Mouse (Mus musculus): ENCODE results near the gene Natd1.

Gene Natd1

DNA sequence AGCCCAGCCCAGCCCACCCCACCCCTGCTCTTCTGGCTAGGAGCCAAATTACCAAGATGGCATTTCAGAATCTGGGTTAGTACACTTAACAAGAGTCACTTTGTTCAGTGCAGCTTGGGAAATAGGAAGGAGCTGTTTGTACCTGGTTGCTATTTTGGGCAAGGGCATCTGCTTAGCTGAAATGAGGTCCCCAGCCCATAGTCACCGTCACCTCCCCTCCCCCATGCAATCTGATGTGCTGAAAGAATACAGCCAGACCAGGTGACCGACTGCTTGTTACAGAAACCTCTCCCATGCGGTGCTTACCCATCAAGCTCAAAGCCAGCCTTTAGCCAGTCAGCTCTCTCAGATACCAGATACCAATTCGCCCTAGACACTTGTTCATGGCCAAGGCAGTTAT, 51.4 kb downstream of the Natd1 start:
- no peak for DNase-seq (ENCODE audit: low read depth, low spot score)
- no peaks in the 10 kb centered on the region; the same call in none of the 2 replicates for H3K36me3 ChIP-seq (ENCODE audit: control insufficient read depth, insufficient read depth, low read length, poor library complexity, severe bottlenecking)
- no peaks in the 10 kb centered on the region for H3K27me3 ChIP-seq (ENCODE audit: control insufficient read depth, insufficient read depth, low read length, poor library complexity, severe bottlenecking)

DNA sequence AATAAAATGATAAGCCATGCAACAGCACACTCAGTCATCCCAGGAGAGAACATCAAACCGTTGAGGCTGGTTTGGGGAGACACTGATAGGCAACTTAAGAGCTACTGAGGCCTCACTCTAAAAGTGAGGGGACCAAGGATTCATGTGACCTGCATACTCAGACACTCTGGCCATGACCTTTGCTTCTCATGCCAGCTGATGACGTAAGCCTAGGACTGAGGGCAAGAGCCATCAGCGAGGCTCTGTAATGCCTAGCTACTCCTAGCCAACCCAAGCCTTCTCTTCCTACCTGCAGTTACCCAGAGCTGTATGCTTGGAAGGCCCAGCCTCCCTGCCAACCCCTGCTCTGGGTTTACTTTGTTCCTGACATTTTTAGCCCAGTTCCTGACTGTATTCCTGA, 52.6 kb downstream of the Natd1 start:
- peaks cover 2% of the 10 kb centered on the region for H3K36me3 ChIP-seq (ENCODE audit: control insufficient read depth, insufficient read depth, low read length, poor library complexity, severe bottlenecking)
- H3K27me3 ChIP-seq (ENCODE audit: control insufficient read depth, insufficient read depth, low read length, poor library complexity, severe bottlenecking): no peaks in the 10 kb centered on the region
- DNase-seq (ENCODE audit: low read depth, low spot score): no peak

DNA sequence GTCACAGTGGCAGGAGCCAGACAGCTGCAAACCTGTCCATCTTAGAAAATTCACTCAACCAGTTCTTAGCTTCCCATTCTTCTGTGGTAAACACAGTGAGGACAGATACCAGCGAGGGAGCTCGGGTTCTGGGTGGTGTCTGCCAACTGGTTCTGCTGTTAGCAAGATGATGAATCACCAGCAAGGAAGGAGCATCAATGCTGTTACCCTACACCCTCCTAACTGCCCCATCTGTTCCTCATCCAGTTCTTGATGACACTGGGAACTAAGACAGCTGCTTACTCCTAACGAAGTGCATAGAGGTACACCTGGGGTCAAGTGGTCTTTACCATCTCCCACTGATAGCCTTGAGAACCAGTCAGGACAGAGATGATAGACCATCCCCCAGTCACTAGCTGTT, 58.0 kb downstream of the Natd1 start:
- DNase-seq (ENCODE audit: low read depth, low spot score): no peak
- Histone ChIP-seq H3K36me3 (ENCODE audit: control insufficient read depth, insufficient read depth, low read length, poor library complexity, severe bottlenecking) (peaks cover 5% of the 10 kb centered on the region), H3K27me3 (ENCODE audit: control insufficient read depth, insufficient read depth, low read length, poor library complexity, severe bottlenecking) (no peaks in the 10 kb centered on the region)

Data from splenic B cell, adult 2 months (primary cell).